Comparison of ENCODE assay signal across 21 mouse cellular contexts in genomic region chr10:30733148-30733785, GRCm38 (mm10).
DNase-seq lines count a peak whose midpoint lies in the region; ATAC-seq and TF ChIP-seq lines count a peak whose summit lies in the region.
"Had no signal": no experiment of that assay in that cellular context is flagged by ENCODE, and none has a peak within 500 bp of the region (broad histone marks: within the 10 kb centered on the region; RNA-seq: fewer than 3 reads in every experiment).

No protein-coding gene starts in this region.

- 0 out of 2 replicates have a peak, but pooled peaks have one; percentile 61 for ATAC-seq in erythroid progenitor cell, adult 5-6 weeks (replicated peaks; ENCODE audit: low FRiP score, poor library complexity, severe bottlenecking)
- peak; percentile 57; the same call in 1 of the 2 replicates for ATAC-seq in liver, embryonic 14.5 days (ENCODE audit: insufficient read depth)
- ATAC-seq in hindbrain, embryonic 13.5 days (ENCODE audit: low FRiP score): no peak

- H3K36me3 ChIP-seq in liver, embryonic 14.5 days (replicated peaks; ENCODE audit: control insufficient read depth, insufficient read depth, low read depth): no peaks in the 10 kb centered on the region
- H3K36me3 ChIP-seq in small intestine, adult 2 months (ENCODE audit: control insufficient read depth, insufficient read depth, low read length): no peaks in the 10 kb centered on the region
- no peaks in the 10 kb centered on the region for H3K36me3 ChIP-seq in hindbrain, embryonic 13.5 days
- H3K36me3 ChIP-seq: embryonic facial prominence, embryonic 13.5 days; forebrain, embryonic 12.5 days; heart, embryonic 15.5 days; hindbrain, embryonic 15.5 days; limb, embryonic 13.5 days; neural tube, embryonic 15.5 days had no signal

- no peaks in the 10 kb centered on the region for H3K27me3 ChIP-seq in liver, embryonic 14.5 days (ENCODE audit: control insufficient read depth, insufficient read depth, low read length)
- no peaks in the 10 kb centered on the region for H3K27me3 ChIP-seq in small intestine, adult 2 months (ENCODE audit: control insufficient read depth, insufficient read depth, low read length)
- no peaks in the 10 kb centered on the region for H3K27me3 ChIP-seq in hindbrain, embryonic 13.5 days
- H3K27me3 ChIP-seq: CH12.LX; embryonic facial prominence, embryonic 13.5 days; forebrain, embryonic 12.5 days; heart, embryonic 15.5 days; hindbrain, embryonic 15.5 days; limb, embryonic 13.5 days; neural tube, embryonic 15.5 days had no signal

- TF ChIP-seq POLR2A in small intestine, adult 2 months (IDR thresholded peaks at IDR 0.05; ENCODE audit: low read depth, low read length): no peak

- DNase-seq in kidney, adult 9 months: peak; percentile 62
- no peak for DNase-seq in kidney, adult 18-20 months
- no peak for DNase-seq in liver, embryonic 14.5 days (ENCODE audit: low read depth in 3 of 3, low spot score in 3 of 3)
- no peak for DNase-seq in gastrocnemius, adult 2 months
- no peak for DNase-seq in adrenal gland, adult 8-10 months
- DNase-seq: adrenal gland, postnatal 14 days; cerebellum, adult 9-10 months; kidney, postnatal 4 days; midbrain, embryonic 14.5 days; right cerebral cortex, adult 18-20 months had no signal

- H3K27ac ChIP-seq in liver, embryonic 14.5 days: peak overlapping the region; percentile 7
- peak overlapping the region; percentile 7; the same call in 1 of the 2 replicates for H3K27ac ChIP-seq in small intestine, adult 2 months (ENCODE audit: insufficient read depth, low read depth, low read length)
- no peak overlapping the region for H3K27ac ChIP-seq in hindbrain, embryonic 13.5 days
- no peak overlapping the region for H3K27ac ChIP-seq in gastrocnemius, adult 2 months
- H3K27ac ChIP-seq: embryonic facial prominence, embryonic 13.5 days; forebrain, embryonic 12.5 days; heart, embryonic 15.5 days; hindbrain, embryonic 15.5 days; limb, embryonic 13.5 days; neural tube, embryonic 15.5 days had no signal

- intact Hi-C loops in gastrocnemius, adult 2 months (cut with DNase I): no loop called here

- H3K4me1 ChIP-seq in liver, embryonic 14.5 days (replicated peaks; ENCODE audit: control insufficient read depth in 2 of 2, insufficient read depth in 2 of 2, low read length in 1 of 2): peaks cover 17 to 20% of the 10 kb centered on the region in 2 experiments
- peaks cover 4% of the 10 kb centered on the region; the same call in 1 of the 2 replicates for H3K4me1 ChIP-seq in small intestine, adult 2 months (ENCODE audit: control insufficient read depth, insufficient read depth, insufficient read length, low read length)
- H3K4me1 ChIP-seq in hindbrain, embryonic 13.5 days (replicated peaks): no peaks in the 10 kb centered on the region
- H3K4me1 ChIP-seq: embryonic facial prominence, embryonic 13.5 days; forebrain, embryonic 12.5 days; heart, embryonic 15.5 days; hindbrain, embryonic 15.5 days; limb, embryonic 13.5 days; neural tube, embryonic 15.5 days had no signal

- no peak overlapping the region for H3K4me3 ChIP-seq in liver, embryonic 14.5 days (ENCODE audit: insufficient read depth in 1 of 2, low read depth in 2 of 2, low read length in 2 of 2)
- no peak overlapping the region for H3K4me3 ChIP-seq in small intestine, adult 2 months (ENCODE audit: low read depth, low read length)
- no peak overlapping the region for H3K4me3 ChIP-seq in hindbrain, embryonic 13.5 days
- H3K4me3 ChIP-seq in gastrocnemius, adult 2 months: no peak overlapping the region
- H3K4me3 ChIP-seq: embryonic facial prominence, embryonic 13.5 days; forebrain, embryonic 12.5 days; heart, embryonic 15.5 days; hindbrain, embryonic 15.5 days; limb, embryonic 13.5 days; myocyte; neural tube, embryonic 15.5 days had no signal

- no peaks in the 10 kb centered on the region for H3K9me3 ChIP-seq in liver, embryonic 14.5 days (ENCODE audit: control insufficient read depth, low read length)
- no peaks in the 10 kb centered on the region for H3K9me3 ChIP-seq in hindbrain, embryonic 13.5 days
- H3K9me3 ChIP-seq: embryonic facial prominence, embryonic 13.5 days; forebrain, embryonic 12.5 days; heart, embryonic 15.5 days; hindbrain, embryonic 15.5 days; limb, embryonic 13.5 days; neural tube, embryonic 15.5 days had no signal

- TF ChIP-seq CTCF in liver, embryonic 14.5 days (IDR thresholded peaks at IDR 0.05; ENCODE audit: low read depth): no peak
- no peak for TF ChIP-seq CTCF in small intestine, adult 2 months (IDR thresholded peaks at IDR 0.05; ENCODE audit: extremely low read depth, insufficient read length, insufficient replicate concordance, low read depth, low read length)
- TF ChIP-seq CTCF in gastrocnemius, adult 2 months (IDR thresholded peaks at IDR 0.05): no peak

- H3K9ac ChIP-seq in liver, embryonic 14.5 days (replicated peaks): peak overlapping the region; percentile 21; the same call in 1 of the 2 replicates
- no peak overlapping the region for H3K9ac ChIP-seq in hindbrain, embryonic 13.5 days
- H3K9ac ChIP-seq: embryonic facial prominence, embryonic 13.5 days; forebrain, embryonic 12.5 days; heart, embryonic 15.5 days; hindbrain, embryonic 15.5 days; limb, embryonic 13.5 days; neural tube, embryonic 15.5 days had no signal

- no peak for TF ChIP-seq EP300 in liver, embryonic 14.5 days (IDR thresholded peaks at IDR 0.05; ENCODE audit: low read depth)

- 70% methylated on average over 2 of the region's 2 CpGs for WGBS in liver, embryonic 14.5 days (ENCODE audit: insufficient replicate concordance)
- 54% methylated on average over 2 of the region's 2 CpGs for WGBS in small intestine, adult 2 months
- WGBS in hindbrain, embryonic 13.5 days: 44% methylated on average over 2 of the region's 2 CpGs

- 0 out of 2 replicates have a peak overlapping the region, but pooled peaks have one; percentile 5 for H3K4me2 ChIP-seq in liver, embryonic 14.5 days (ENCODE audit: low read depth)
- H3K4me2 ChIP-seq in hindbrain, embryonic 13.5 days: no peak overlapping the region
- H3K4me2 ChIP-seq: embryonic facial prominence, embryonic 13.5 days; forebrain, embryonic 12.5 days; heart, embryonic 15.5 days; hindbrain, embryonic 15.5 days; limb, embryonic 13.5 days; neural tube, embryonic 15.5 days had no signal

Comparison
In these comparisons a context has a peak if more than half of its experiments do, and no peak if none do; other contexts are left out.
1. H3K27ac ChIP-seq: peak in liver, embryonic 14.5 days (single experiment) and small intestine, adult 2 months (single experiment); none in hindbrain, embryonic 13.5 days (single experiment) and gastrocnemius, adult 2 months (single experiment).